Mouse (Mus musculus) midbrain, embryonic 15.5 days (tissue): ENCODE data around the gene Col4a2. TPM values are rescaled to one million over a fixed set of nuclear protein-coding genes. Genes with fewer than 3 reads are reported as not detected.

Experiments
- ATAC-seq: fragments of 200-750 bp; cut with Nextera tagmentation; replicated peaks from 2 replicates; pipeline ENCODE4 v1.8.0; 2017; ENCODE audit warnings: moderate TSS enrichment
- H3K27ac ChIP-seq: fragments of 300-500 bp; sonication (generic); 2 replicates; pipeline ENCODE4 v1.5.1; 2015; ENCODE audit warnings: mild to moderate bottlenecking, inconsistent platforms
- H3K27me3 ChIP-seq: fragments of 300-500 bp; sonication (generic); replicated peaks from 2 replicates; pipeline ENCODE4 v1.6.1; 2015; ENCODE audit warnings: inconsistent platforms
- H3K36me3 ChIP-seq: fragments of 300-500 bp; sonication (generic); replicated peaks from 2 replicates; pipeline ENCODE4 v1.6.1; 2015; ENCODE audit warnings: inconsistent platforms
- H3K4me1 ChIP-seq: fragments of 300-500 bp; sonication (generic); 2 replicates; pipeline ENCODE4 v1.6.1; 2015; ENCODE audit warnings: inconsistent platforms
- H3K4me2 ChIP-seq: fragments of 300-500 bp; sonication (generic); 2 replicates; pipeline ENCODE4 v1.6.1; 2015; ENCODE audit warnings: inconsistent platforms, mild to moderate bottlenecking, moderate library complexity
- H3K4me3 ChIP-seq: fragments of 300-500 bp; sonication (generic); 2 replicates; pipeline ENCODE4 v1.5.1; 2015; ENCODE audit warnings: mild to moderate bottlenecking, inconsistent platforms
- H3K9ac ChIP-seq: fragments of 300-500 bp; sonication (generic); 2 replicates; pipeline ENCODE4 v1.6.1; 2015; ENCODE audit warnings: mild to moderate bottlenecking, inconsistent platforms
- H3K9me3 ChIP-seq: fragments of 300-500 bp; sonication (generic); 2 replicates; pipeline ENCODE4 v1.6.1; 2016; ENCODE audit warnings: inconsistent platforms
- WGBS: fragments of 180-500 bp; shearing (Covaris S2); methylation state at CpG from one replicate; pipeline ENCODE4 v1.1.7; 2015; ENCODE audit warnings: mixed read lengths; 5-methylcytosine and 5-hydroxymethylcytosine counted together
- polyA plus RNA-seq: library from polyadenylated mRNA; unstranded; fragments of >200 nt; fragmentation: Nextera tagmentation; extraction: Ambion mirVana; gene quantifications from 2 replicates; pipeline ENCODE4 v1.2.1, GENCODE M21; 2015

The Col4a2 gene
- polyA plus RNA-seq, 1 experiment from 2014 or later, result 43.7 TPM

DNA sequence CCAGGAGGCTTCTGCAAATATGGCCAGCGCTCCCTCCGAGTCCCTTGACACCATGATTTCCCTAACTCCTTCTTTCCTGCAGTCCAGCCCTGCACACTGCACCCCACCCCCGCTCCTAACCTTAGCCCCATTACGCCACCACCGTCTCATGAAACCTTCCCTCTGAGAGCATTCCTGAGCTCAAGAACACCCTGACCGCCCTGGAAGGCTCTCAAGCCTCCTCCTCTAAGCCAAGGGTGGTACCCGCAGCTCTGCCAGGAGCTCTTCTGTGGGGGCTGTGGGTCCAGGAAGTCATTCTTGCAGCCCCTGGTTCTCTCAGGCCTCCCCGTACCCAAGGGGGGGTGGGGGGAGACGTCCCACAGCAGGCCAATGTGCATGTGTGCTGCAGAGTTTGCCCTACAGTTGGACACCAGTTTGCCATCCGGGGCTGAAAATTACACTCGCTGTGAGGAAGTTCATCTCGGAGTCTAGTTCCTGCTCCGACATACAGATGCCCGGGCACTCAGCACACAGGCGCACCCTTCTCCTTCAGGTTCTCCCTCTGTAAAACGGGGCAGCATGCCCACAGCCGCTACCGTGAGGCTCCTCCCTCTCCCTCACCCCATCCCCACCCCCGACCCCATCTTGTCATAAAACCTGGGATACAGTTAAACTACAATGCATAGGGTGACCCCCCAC lies 57.1 kb downstream of the Col4a2 start:
- Histone ChIP-seq H3K4me1 (no peaks in the 10 kb centered on the region), H3K9ac (no peak overlapping the region), H3K4me2 (no peak overlapping the region), H3K4me3 (no peak overlapping the region), H3K27me3 (no peaks in the 10 kb centered on the region), H3K36me3 (no peaks in the 10 kb centered on the region), H3K9me3 (no peaks in the 10 kb centered on the region), H3K27ac (no peak overlapping the region)
- 87% methylated on average over 19 of the region's 19 CpGs for WGBS
- ATAC-seq, result no peak

DNA sequence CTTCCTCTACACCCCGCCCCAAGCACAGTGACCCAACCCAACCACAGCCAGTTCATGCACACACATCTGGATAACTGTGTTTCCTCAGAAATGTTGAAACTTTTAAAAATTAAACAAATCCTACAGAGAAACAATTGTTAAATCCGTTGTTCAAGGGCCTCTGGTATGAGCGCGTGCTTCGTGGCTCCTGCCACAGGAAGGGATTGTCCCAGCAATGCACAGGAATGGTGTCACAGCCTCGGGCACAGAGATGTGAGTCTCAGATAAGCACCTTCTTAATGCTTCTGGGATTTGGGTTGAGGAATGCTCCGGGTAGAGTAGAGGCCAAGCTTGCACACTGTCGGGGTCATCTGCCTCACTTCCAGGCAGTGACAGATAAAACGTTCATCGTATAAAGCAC lies 58.7 kb downstream of the Col4a2 start:
- no peak overlapping the region for H3K9ac ChIP-seq
- no peak for ATAC-seq
- H3K27me3 ChIP-seq, result no peaks in the 10 kb centered on the region

GRCm38 (mm10) chr8:11372080-11372479 lies 59.5 kb downstream of the Col4a2 start:
- no peak for ATAC-seq
- no peaks in the 10 kb centered on the region for H3K4me1 ChIP-seq
- 94% methylated on average over 8 of the region's 8 CpGs for WGBS
- no peak overlapping the region for H3K4me2 ChIP-seq
- H3K27me3 ChIP-seq, result no peaks in the 10 kb centered on the region
- H3K9ac ChIP-seq, result no peak overlapping the region
- H3K9me3 ChIP-seq, result no peaks in the 10 kb centered on the region
- H3K36me3 ChIP-seq, result no peaks in the 10 kb centered on the region
- H3K4me3 ChIP-seq, result no peak overlapping the region
- H3K27ac ChIP-seq, result no peak overlapping the region

More for the DNA sequence above, 58.7 kb downstream of the Col4a2 start:
- no peaks in the 10 kb centered on the region for H3K9me3 ChIP-seq
- WGBS, result 92% methylated on average over 10 of the region's 10 CpGs
- H3K27ac ChIP-seq, result no peak overlapping the region
- H3K36me3 ChIP-seq, result no peaks in the 10 kb centered on the region
- no peaks in the 10 kb centered on the region for H3K4me1 ChIP-seq
- no peak overlapping the region for H3K4me3 ChIP-seq
- H3K4me2 ChIP-seq, result no peak overlapping the region

GRCm38 (mm10) chr8:11373643-11374325 lies 61.2 kb downstream of the Col4a2 start:
- Histone ChIP-seq H3K27ac (no peak overlapping the region), H3K36me3 (no peaks in the 10 kb centered on the region), H3K4me3 (no peak overlapping the region), H3K9me3 (no peaks in the 10 kb centered on the region), H3K9ac (no peak overlapping the region), H3K4me1 (no peaks in the 10 kb centered on the region), H3K4me2 (no peak overlapping the region), H3K27me3 (no peaks in the 10 kb centered on the region)
- no peak for ATAC-seq
- WGBS, result 89% methylated on average over 15 of the region's 15 CpGs

DNA sequence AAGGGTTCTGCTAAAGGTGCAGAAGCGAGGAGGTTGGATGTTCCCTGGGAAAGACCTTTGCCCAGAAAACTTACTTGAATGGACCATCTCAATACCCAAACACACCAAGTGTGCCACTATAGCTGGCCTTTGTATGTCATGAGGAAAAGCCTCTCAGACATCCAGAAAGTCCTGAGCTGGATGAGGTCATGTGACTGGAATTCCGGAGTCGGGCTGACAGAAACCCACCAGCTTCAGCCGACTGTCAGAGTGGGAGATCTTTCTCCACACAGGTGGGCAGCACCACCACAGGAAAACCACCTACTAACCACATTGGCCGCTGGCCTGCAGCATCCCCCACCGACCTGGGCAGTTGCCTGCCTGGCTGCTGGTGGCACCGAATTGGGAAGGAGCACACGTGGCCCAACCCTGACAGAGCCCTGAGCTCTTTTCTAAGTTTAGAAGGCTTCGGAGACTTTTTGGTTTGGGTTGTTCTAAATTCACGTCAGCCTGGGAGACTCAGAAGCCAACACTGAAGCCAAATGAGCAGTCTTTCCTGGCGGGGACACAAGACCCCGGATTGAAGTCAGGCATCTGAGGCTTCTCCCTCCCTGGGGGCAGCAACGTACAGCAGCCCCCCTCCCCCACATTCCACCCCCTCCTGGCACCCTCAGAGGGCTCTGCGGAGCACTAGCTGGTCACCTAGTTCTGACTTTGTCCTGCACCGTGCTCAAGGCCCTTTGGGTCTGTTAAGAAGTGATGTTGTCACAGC lies 61.9 kb downstream of the Col4a2 start:
- no peaks in the 10 kb centered on the region for H3K27me3 ChIP-seq
- WGBS, result 88% methylated on average over 15 of the region's 15 CpGs
- no peak overlapping the region for H3K4me2 ChIP-seq
- no peak overlapping the region for H3K9ac ChIP-seq
- H3K27ac ChIP-seq, result no peak overlapping the region
- no peak for ATAC-seq
- H3K36me3 ChIP-seq, result no peaks in the 10 kb centered on the region
- no peak overlapping the region for H3K4me3 ChIP-seq
- no peaks in the 10 kb centered on the region for H3K9me3 ChIP-seq
- H3K4me1 ChIP-seq, result no peaks in the 10 kb centered on the region

- Histone ChIP-seq H3K27ac (no peak overlapping the region), H3K27me3 (no peaks in the 10 kb centered on the region), H3K36me3 (no peaks in the 10 kb centered on the region), H3K9ac (no peak overlapping the region), H3K4me1 (no peaks in the 10 kb centered on the region), H3K9me3 (no peaks in the 10 kb centered on the region), H3K4me2 (no peak overlapping the region), H3K4me3 (no peak overlapping the region)
- ATAC-seq, result no peak
- WGBS, result 82% methylated on average over 18 of the region's 18 CpGs
Observed at GRCm38 (mm10) chr8:11375749-11376438, 63.3 kb downstream of the Col4a2 start.

- Histone ChIP-seq H3K4me2 (no peak overlapping the region), H3K9me3 (no peaks in the 10 kb centered on the region), H3K27me3 (no peaks in the 10 kb centered on the region), H3K9ac (no peak overlapping the region), H3K36me3 (no peaks in the 10 kb centered on the region), H3K4me1 (peaks cover 10% of the 10 kb centered on the region), H3K27ac (no peak overlapping the region), H3K4me3 (no peak overlapping the region)
- 69% methylated on average over 16 of the region's 16 CpGs for WGBS
- no peak for ATAC-seq
Observed at GRCm38 (mm10) chr8:11377391-11378210, 65.0 kb downstream of the Col4a2 start.

DNA sequence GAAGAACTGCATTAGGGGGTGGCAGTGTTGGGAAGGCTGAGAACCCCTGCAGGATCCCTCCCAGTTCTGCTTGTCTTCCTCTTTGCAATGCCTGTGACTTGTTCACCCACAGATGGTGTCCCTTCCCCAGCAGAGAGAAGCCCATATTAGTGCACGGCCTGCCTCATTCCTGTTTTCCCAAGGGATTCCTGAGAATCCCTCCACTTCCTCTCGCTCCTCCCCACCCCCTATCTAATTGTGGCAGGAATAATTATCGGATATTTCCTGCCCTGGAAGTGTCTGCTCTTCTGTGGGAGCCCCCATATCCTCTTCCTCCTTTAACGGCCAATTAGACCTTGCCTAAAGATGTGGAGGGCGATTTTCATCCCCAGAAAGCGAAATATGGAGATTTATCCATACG lies 67.0 kb downstream of the Col4a2 start:
- Histone ChIP-seq H3K4me1 (peaks cover 10% of the 10 kb centered on the region), H3K9ac (no peak overlapping the region), H3K27me3 (no peaks in the 10 kb centered on the region), H3K9me3 (no peaks in the 10 kb centered on the region), H3K4me2 (no peak overlapping the region), H3K4me3 (no peak overlapping the region), H3K36me3 (no peaks in the 10 kb centered on the region), H3K27ac (no peak overlapping the region)
- no peak for ATAC-seq
- 88% methylated on average over 7 of the region's 7 CpGs for WGBS

- WGBS, result 90% methylated on average over 7 of the region's 7 CpGs
- ATAC-seq, result no peak
Observed at GRCm38 (mm10) chr8:11381544-11381943, 68.9 kb downstream of the Col4a2 start.

GRCm38 (mm10) chr8:11382059-11382810 lies 69.6 kb downstream of the Col4a2 start:
- Histone ChIP-seq H3K36me3 (no peaks in the 10 kb centered on the region), H3K9me3 (no peaks in the 10 kb centered on the region), H3K27me3 (no peaks in the 10 kb centered on the region), H3K4me3 (no peak overlapping the region), H3K27ac (0 out of 2 replicates have a peak overlapping the region, but pooled peaks have one; percentile 2), H3K9ac (no peak overlapping the region), H3K4me2 (no peak overlapping the region), H3K4me1 (peaks cover 10% of the 10 kb centered on the region)
- WGBS, result 33% methylated on average over 19 of the region's 19 CpGs
- ATAC-seq, result peak; percentile 30; the same call in 1 of the 2 replicates

More at GRCm38 (mm10) chr8:11381544-11381943, 68.9 kb downstream of the Col4a2 start:
- H3K9ac ChIP-seq, result no peak overlapping the region
- H3K27ac ChIP-seq, result no peak overlapping the region
- H3K4me3 ChIP-seq, result no peak overlapping the region
- no peak overlapping the region for H3K4me2 ChIP-seq
- H3K9me3 ChIP-seq, result no peaks in the 10 kb centered on the region
- no peaks in the 10 kb centered on the region for H3K36me3 ChIP-seq
- H3K27me3 ChIP-seq, result no peaks in the 10 kb centered on the region
- peaks cover 10% of the 10 kb centered on the region for H3K4me1 ChIP-seq

- H3K4me3 ChIP-seq, result no peak overlapping the region
- no peak overlapping the region for H3K4me2 ChIP-seq
- no peaks in the 10 kb centered on the region for H3K27me3 ChIP-seq
- no peaks in the 10 kb centered on the region for H3K36me3 ChIP-seq
- H3K27ac ChIP-seq, result 0 out of 2 replicates have a peak overlapping the region, but pooled peaks have one; percentile 2
- WGBS, result 60% methylated on average over 3 of the region's 3 CpGs
- no peaks in the 10 kb centered on the region for H3K9me3 ChIP-seq
- H3K9ac ChIP-seq, result no peak overlapping the region
- ATAC-seq, result no peak
- peaks cover 10% of the 10 kb centered on the region for H3K4me1 ChIP-seq
Observed at GRCm38 (mm10) chr8:11382933-11383332, 70.3 kb downstream of the Col4a2 start.
